Mouse (Mus musculus) spleen, adult 12 weeks (tissue): ENCODE measurements at regions not wholly inside any gene's neighbourhood (a gene's known extent, or its start where the extent isn't known, plus 50 kb on each side); places are given as distances from the start of the nearest gene placed in this dataset.
"Not testable (repeated sequence)": the region's sequence is repeated elsewhere in the genome, so short reads cannot be mapped to it uniquely, and the experiment has no call there.

Experiments used
- DNase-seq: peaks from one replicate; pipeline ENCODE4 v3.0.0; 2022; ENCODE audit warnings: low spot score

DNA sequence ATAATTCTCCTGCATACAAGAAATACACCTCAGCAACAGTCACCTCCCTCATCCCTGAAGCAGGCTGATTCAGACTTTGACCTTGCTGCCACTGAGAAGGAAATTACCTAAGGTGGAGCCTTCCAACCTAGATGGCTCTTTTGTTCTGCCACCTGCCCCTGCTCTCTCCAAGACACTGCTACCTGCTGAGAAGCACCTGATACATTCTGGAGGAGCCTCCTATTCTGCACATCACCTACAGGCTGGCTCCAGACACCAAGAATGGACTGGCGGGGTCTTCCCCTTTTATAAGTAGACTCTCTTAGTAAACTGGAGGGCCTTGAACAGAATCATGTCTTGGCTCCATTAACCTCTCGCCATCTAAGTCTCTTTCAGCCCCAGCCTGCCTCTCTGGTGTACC, 1149.5 kb upstream of the 2610301B20Rik start:
- not testable (repeated sequence) for DNase-seq

DNA sequence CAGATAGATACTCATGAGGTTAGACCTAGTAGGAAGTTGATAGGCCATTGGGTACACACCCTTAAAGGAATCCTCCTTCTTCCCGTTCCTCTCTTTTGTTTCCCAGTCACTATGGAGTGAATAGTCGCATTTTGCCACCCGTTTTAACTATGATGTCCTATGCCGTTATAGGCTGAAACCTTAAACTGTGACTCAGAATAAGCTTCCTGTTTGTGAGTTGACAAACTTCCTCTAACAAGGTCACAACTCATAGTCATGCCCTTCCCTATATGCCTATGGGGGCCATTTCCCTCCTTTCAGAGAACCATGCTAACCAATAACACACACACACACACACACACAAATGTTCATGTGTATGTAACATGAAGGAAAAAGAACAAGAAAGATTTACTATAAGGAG, 1136.6 kb upstream of the 2610301B20Rik start:
- DNase-seq, result no peak

DNA sequence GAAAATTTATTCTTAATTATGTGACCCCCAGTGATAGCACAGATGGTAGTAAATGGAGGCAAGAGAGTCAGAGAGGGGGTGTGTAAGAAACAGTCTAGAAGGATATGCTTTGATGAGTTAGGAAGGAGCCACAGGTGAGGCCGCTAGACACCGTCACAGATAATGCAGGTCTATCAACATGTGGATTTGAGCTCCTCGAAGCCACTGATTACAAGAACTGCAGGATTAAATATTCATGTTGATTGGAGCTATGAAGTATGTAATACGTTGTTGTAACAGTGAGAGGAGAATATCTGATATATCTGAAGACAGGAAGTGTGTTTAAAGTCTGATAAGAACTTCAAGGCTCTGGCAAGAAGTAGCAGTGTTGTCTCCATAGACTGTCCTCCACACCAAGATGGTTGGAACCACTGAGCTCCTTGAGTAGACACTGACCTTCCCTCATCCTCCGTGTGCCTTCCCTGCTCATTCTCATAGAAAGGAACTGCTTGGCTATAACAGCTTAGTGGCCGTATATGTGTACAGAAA, 1126.8 kb upstream of the 2610301B20Rik start:
- no peak for DNase-seq

DNA sequence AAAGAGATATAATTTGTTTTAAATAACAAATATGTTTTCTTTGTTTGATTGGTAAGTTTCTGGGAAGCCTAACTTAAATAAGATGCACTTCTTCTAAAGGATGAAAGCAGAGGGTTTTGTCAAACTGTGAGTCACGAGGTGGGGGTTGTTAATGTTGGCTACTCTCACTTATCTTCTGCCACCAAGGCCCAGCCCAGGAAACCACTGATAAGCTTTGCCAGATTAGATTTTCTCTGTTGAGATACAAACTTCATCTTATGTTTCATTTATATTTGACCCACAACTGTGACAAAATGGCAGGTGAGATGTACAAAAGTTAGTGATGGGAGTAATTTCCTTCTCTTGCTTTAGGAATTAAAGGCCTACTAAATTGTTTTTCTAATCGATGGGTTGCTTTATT, 1126.2 kb upstream of the 2610301B20Rik start:
- DNase-seq, result no peak

DNA sequence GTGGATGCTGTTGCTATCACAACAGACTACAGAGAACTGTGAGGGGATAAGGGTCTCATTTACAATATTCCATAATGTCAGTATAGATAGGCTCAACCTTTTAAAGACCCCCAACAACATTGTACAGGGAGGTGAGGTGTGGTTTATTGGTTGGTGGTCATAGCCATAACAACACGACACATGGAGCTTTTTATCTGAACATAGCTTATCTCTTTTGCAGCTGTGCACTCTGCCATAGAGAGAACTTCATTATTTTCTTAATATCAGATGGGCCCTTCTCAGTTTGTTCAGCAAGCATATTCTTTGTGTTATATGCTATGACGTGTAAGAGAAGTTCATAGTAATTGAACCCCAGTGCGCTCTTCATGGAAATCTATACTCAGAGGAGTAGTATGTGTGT, 1124.4 kb upstream of the 2610301B20Rik start:
- no peak for DNase-seq

DNA sequence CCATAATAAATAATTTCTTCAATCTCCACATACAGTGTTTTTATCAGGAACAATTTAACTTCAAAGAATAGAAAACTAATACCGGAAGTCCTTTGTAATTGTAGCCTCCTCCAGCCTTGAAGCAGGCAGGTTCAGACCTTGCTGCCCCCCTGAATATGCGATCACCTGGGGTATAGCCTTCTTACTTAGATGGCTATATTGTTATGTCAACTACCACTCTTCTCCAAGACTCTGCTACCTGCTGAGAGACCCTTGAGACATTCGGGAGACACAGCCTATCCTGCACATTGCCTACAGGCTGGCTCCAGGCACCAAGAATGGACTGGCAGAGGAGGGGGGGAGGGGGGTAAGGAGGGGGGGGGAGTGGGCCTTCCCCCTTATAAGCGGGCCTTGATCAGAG, 1123.9 kb upstream of the 2610301B20Rik start:
- DNase-seq, result no peak

DNA sequence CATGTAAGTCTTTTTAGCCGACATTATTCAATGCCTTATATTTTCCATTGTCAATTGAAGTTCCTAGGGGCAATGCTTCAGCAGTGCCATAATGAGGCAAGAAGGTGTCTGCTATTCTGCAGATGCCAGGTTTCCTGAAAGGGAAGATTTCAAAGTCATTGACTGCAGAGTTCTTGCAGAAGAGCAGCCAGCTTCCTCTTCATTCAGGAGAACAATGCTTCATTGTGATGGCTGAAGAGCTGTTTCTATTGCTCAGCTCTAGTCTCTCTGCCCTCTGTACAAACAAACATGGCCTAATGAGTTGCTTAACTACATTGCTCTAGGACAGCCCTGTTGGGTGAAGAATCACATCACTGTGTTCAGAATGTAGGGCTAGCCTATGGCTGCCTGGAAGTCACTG, 1111.0 kb upstream of the 2610301B20Rik start:
- DNase-seq, result no peak

DNA sequence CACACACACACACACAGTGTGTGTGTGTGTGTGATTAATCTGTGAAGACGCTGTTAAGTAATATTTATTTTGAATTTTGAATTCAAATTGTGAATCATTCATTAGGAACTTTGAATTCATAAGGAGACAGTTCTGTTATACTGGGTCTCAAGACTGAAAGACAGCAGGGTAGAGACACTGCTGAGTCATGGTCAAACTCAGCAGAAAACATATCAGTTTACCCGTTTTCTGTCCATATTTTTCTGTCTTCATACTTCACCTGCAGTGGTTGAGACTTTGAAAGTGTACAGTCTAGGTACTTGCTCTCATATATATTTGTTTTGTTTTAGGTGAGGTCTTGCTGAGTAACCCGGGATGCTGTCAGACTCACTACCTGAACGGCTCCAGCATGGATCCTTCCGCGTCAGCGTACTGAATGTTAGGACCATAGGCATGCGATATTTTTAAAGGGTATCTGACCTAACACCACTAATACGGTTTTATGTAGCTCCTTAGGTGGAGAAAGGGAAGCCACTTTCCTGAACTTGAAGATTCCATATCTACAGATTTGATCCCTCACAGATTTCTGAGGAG, 1104.6 kb upstream of the 2610301B20Rik start:
- DNase-seq, result no peak

DNA sequence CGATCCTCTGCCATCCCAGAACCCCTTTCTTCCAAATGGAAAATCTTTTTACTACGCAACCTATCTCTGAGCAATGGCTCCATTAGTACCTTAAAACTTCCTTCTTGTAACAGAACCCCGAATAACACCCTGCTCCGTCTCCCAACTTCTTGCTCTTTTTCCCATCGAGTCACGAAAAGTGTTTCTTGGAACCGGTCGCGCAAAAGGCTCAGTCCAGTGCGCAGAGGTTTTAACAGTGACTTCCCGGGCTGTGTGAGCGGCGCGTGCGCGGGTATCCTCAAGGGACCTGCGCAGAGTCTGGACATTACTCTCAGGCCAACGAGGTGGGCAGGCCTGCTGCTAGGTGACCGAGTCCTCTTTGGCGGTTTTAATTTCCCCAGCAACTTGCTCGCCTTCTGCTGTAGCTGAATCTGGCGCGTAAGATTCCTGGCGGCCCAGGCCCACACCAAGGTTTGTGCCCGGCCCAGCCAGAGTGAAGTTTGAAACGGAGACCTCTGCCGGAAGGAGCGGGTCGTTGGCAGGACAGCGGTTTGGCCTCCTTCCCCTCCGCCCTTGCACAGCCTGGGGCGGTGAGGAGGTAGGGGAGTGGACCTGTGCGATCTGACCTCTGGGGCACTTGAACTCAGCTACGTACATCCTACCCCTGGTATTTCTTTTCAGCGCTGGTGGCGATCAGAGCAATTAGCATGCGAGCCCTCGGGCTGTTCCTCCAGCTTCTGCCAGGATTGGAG, 1103.8 kb upstream of the 2610301B20Rik start:
- DNase-seq, result no peak

DNA sequence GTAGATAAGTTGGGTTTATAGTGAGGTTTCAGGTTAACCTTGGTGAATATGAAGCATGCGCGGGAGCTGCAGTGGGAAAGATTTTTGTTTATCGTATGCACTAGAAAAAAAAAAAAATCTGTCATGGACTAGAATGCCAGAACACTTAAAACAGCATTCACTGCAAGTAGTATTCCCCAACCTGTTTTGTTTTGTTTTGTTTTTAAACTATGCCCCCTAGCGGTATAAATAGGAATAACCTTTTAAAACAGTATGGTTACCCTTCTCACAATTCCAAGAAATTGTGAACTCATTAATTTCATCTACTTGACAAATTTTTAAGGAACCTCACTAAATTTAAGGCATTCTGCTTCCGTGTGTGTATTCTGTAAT, 1103.2 kb upstream of the 2610301B20Rik start:
- peak; percentile 17 for DNase-seq

DNA sequence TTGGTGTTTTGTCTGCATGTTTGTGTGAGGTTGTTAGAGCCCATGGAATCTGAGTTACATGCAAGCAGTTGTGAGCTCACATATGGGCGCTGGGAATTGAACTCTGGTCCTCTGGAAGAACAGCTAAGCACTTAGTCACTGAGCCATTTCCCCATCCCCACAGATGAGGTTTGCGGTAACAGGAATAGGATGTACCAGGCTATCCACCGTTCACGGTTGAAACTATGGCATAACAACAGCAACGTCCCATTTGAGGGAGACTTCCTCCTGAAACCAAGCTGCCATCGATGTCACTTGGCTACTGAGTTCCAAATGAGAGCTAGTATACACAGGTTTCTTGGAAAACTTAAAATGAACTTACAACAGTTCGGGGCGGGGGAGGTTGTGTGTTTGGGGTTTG, 1095.9 kb upstream of the 2610301B20Rik start:
- no peak for DNase-seq

DNA sequence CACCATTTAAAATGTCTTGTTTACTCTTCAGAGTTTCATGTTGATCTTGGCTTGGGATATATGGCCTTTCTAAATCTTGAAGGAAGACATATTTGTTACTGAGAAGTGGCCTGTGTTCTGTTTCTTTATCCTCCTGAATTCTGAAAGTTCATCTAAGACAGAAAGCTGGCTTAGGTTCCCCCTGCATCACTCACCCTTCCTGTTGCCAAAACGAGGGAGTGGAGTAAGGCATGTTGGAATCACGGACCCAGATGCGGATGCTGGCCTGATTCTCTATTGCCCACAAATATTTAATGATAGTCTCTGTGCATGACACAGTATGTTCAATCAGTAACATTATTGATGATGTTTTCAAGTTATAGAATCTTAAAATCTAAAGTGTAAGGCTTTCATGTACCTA, 1094.7 kb upstream of the 2610301B20Rik start:
- no peak for DNase-seq

DNA sequence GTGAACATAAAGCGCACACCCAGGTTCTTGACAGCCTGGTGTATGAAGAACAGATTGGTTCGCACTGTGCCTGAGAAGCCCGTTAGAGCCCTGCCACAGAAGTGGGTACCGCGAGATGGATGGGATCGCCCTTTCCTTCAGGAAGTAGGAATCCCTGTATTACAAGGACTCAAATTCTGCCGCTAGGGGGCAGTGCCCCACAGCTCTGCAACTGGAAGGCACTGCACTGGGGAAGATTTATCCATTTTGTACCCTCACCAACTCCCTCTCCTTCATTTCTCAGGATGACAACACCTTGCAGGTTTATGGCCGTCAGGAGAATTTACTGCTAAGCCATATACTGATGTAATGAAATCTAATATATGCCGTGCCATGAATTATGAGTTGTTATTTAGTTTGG, 1094.1 kb upstream of the 2610301B20Rik start:
- DNase-seq, result peak; percentile 10

DNA sequence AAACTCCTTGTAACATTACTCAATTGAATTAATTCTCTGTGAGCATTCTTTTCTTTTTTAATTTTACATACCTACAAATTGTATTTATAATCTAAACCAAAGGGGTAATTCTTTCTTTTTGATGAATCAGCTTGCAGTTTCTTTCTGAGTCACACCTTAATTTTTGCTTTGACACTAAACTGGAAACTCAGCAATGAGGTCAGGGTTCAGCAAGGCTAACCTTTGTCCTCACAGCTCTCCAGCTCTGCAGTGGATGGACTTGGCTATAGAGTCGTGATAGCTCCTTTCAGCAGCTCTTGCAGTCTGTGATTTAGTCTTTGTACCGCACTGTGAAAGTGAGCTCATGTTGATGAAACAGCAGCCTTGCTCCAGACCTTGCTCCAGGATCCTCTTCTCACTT, 1093.0 kb upstream of the 2610301B20Rik start:
- DNase-seq, result no peak

DNA sequence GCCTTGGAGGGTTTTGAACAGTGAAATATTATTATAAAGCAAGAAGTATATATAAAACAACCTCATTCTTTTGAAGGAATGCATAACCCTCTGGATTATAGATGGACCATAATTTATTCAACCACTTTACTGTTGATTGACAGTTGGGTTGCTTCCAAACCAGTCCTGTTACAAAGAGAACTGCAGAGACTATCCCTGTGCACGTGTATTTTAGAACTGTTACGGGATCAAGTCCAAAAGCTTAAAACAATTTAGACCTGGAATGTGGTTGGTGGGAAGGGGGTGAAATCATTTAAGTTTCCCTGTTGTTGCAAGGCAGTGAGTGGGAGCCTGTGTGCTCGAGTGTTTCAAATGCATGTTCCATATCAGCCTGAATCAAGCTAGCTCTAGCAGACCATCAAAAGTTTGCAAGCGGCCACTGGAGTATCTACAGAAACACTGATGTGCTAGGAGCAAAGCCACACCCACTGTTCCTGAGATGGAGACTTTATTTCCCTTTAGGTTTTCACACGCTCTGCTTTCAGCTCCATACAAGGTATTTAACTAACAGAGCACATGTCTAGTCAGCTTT, 1086.4 kb upstream of the 2610301B20Rik start:
- DNase-seq, result no peak

DNA sequence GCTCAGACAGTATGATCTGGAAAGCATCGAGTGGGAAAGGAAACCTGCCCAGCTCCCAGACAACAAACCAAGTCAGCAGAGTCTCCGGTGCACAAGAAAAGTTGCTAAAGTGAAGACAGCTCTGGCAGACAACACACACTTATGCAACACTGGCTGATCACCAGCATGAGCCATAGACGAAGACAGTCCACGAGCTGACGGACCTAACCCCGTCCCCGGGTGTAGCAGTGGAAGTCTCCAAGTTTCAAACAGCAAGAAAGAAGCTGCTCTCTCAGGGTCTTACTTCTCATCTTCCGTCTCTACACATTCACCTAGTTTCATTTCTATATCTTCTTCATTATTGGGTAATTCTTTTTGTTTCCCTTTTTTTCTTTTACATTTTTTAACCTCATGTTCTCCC, 1083.8 kb upstream of the 2610301B20Rik start:
- DNase-seq, result no peak
